Mouse (Mus musculus) small intestine, adult 2 months (tissue): ENCODE results near the gene Zfpm1.

Experiments used
- CTCF ChIP-seq: fragments of 200-500 bp; IDR thresholded peaks from 2 replicates; pipeline ENCODE4 v1.5.1; 2012; ENCODE audit warnings: low read depth, mild to moderate bottlenecking, control low read depth, inconsistent platforms, low read length, moderate library complexity, mixed read lengths; ENCODE audit not compliant: insufficient replicate concordance, insufficient read length; ENCODE audit errors: extremely low read depth
- POLR2A ChIP-seq: fragments of 200-500 bp; IDR thresholded peaks from 2 replicates; pipeline ENCODE4 v1.6.1; 2012; ENCODE audit warnings: low read depth, mild to moderate bottlenecking, control low read depth, inconsistent platforms, low read length, moderate library complexity

DNA sequence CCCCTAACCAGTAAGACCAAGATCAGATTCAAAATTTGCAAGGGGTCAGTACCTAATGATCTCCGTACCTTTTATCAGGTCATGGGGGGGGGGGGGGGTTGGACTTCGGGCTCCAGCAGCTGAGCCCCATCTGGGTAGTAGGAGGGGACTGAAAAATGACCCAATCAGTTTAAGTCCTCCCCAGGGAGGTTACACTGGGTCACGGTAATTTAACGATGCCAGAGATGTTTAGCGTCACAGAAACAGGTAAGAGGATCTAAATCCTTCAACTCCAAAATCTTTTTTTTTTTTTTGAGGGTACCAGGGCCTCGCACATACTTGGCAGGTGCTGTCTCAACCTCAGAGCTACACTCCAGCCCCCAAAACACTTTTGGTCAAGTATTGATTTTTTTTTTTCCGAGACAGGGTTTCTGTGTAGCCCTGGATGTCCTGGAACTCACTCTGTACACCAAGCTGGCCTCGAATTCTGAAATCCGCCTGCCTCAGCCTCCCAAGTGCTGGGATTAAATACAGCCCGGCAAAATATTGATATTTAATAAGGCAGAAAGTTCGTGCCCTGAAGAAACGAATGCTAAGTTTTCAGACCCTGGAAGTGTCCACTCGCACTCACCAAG, 93.9 kb downstream of the Zfpm1 start:
- no peak for TF ChIP-seq POLR2A
- TF ChIP-seq CTCF = no peak
